Mouse (Mus musculus) CD4-positive, CD25-positive, alpha-beta regulatory T cell, adult 4 months (primary cell): ENCODE measurements around the gene Csf2. TPM values are rescaled to one million over a fixed set of nuclear protein-coding genes. Genes with fewer than 3 reads are reported as not detected.
"Not testable (repeated sequence)": the region's sequence is repeated elsewhere in the genome, so short reads cannot be mapped to it uniquely, and the experiment has no call there.

Experiments used
- ATAC-seq: one replicate; pipeline ENCODE4 v1.8.0; 2017
- polyA plus RNA-seq, 2 experiments: library from polyadenylated mRNA; unstranded; fragments of 100-300 nt; shearing (Covaris generic); gene quantifications; one replicate each; pipeline ENCODE4 v1.2.1; 2017

Csf2 gene
- polyA plus RNA-seq, result 1 to 10 TPM in 1 of 2 experiments, under 1 TPM in 1; 0.89 to 1.2 TPM

GRCm38 (mm10) chr11:54248940-54249717, at the start of gene Csf2:
TSS of gene Csf2 (minus strand) at chr11:54249667.
- ATAC-seq, result peak; percentile 51

GRCm38 (mm10) chr11:54298777-54299176, 49.3 kb upstream of the Csf2 start:
- ATAC-seq, result no peak

- ATAC-seq, result not testable (repeated sequence)
Measured at GRCm38 (mm10) chr11:54297471-54297870, 48.0 kb upstream of the Csf2 start.

GRCm38 (mm10) chr11:54296734-54297133, 47.3 kb upstream of the Csf2 start:
- ATAC-seq, result no peak

GRCm38 (mm10) chr11:54295971-54296370, 46.5 kb upstream of the Csf2 start:
- ATAC-seq, result no peak

GRCm38 (mm10) chr11:54293980-54294807, 44.7 kb upstream of the Csf2 start:
- no peak for ATAC-seq

GRCm38 (mm10) chr11:54292163-54292562, 42.7 kb upstream of the Csf2 start:
- no peak for ATAC-seq

- ATAC-seq, result peak; percentile 17
Measured at GRCm38 (mm10) chr11:54287821-54288453, 38.5 kb upstream of the Csf2 start.

- no peak for ATAC-seq
Measured at GRCm38 (mm10) chr11:54271437-54271949, 22.0 kb upstream of the Csf2 start.

GRCm38 (mm10) chr11:54269191-54269896, 19.9 kb upstream of the Csf2 start:
- ATAC-seq, result no peak

GRCm38 (mm10) chr11:54267177-54267576, 17.7 kb upstream of the Csf2 start, which contains the start of gene Il3:
TSS of gene Il3 (minus strand) at chr11:54267277.
- no peak for ATAC-seq

- ATAC-seq, result peak; percentile 39
Measured at GRCm38 (mm10) chr11:54264542-54264941, 15.1 kb upstream of the Csf2 start.

GRCm38 (mm10) chr11:54263405-54264031, 14.1 kb upstream of the Csf2 start:
- ATAC-seq, result no peak

GRCm38 (mm10) chr11:54256624-54257376, 7.3 kb upstream of the Csf2 start:
- ATAC-seq, result peak; percentile 60

GRCm38 (mm10) chr11:54254114-54254513, 4.6 kb upstream of the Csf2 start:
- ATAC-seq, result no peak

GRCm38 (mm10) chr11:54250575-54250974, 1.1 kb upstream of the Csf2 start:
- ATAC-seq, result no peak

GRCm38 (mm10) chr11:54249748-54250147, 281 bp upstream of the Csf2 start:
- ATAC-seq, result no peak

- ATAC-seq, result no peak
Measured at GRCm38 (mm10) chr11:54247251-54247950, 2.1 kb downstream of the Csf2 start.

GRCm38 (mm10) chr11:54244465-54244864, 5.0 kb downstream of the Csf2 start:
- no peak for ATAC-seq

- no peak for ATAC-seq
Measured at GRCm38 (mm10) chr11:54242494-54242893, 7.0 kb downstream of the Csf2 start.
